Mouse (Mus musculus): ENCODE results near the gene Gm11937. TPM values are rescaled to one million over a fixed set of nuclear protein-coding genes. Genes with fewer than 3 reads are reported as not detected.
"Not testable (repeated sequence)": the region's sequence is repeated elsewhere in the genome, so short reads cannot be mapped to it uniquely, and the experiment has no call there.

Gene Gm11937
- polyA plus RNA-seq, 1 experiment from 2014 or later = not detected

DNA sequence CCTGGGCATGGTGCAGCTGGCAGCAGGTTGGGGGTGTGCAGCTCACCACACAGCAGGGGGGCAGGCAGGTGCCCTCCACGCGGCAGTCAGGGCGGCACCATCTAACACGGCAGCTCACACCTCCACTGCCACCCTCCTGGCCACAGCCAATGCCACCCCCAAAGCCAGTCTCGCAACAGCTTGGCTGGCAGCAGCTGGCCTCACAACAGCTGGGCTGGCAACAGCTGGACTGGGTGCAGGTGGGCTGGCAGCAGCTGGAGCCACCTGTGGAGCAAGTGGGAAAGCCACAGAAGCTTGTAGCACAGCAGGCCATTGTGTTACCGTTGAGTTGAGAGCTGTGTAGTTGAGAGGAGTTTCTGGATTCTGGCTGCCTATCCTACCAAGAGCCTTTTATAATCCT, 12.2 kb downstream of the Gm11937 start, which contains the start of gene Krtap9-3:
Krtap9-3 (minus strand) TSS at position 364 of the 400 bp plus-strand sequence.
- not testable (repeated sequence) for H3K36me3 ChIP-seq (ENCODE audit: control insufficient read depth, insufficient read depth); H3K9me3 ChIP-seq (replicated peaks; ENCODE audit: control insufficient read depth, low read length); H3K4me1 ChIP-seq (ENCODE audit: control insufficient read depth, insufficient read depth, low read length); H3K27ac ChIP-seq (ENCODE audit: low read length); H3K27me3 ChIP-seq (ENCODE audit: control insufficient read depth, insufficient read depth, low read length); ATAC-seq (replicated peaks; ENCODE audit: extremely low read depth, insufficient read depth, low FRiP score); H3K4me2 ChIP-seq (ENCODE audit: low read depth, low read length); H3K4me3 ChIP-seq (ENCODE audit: low read length); H3K9ac ChIP-seq (ENCODE audit: low read length)
- WGBS = 79% methylated on average over 6 of the region's 6 CpGs

DNA sequence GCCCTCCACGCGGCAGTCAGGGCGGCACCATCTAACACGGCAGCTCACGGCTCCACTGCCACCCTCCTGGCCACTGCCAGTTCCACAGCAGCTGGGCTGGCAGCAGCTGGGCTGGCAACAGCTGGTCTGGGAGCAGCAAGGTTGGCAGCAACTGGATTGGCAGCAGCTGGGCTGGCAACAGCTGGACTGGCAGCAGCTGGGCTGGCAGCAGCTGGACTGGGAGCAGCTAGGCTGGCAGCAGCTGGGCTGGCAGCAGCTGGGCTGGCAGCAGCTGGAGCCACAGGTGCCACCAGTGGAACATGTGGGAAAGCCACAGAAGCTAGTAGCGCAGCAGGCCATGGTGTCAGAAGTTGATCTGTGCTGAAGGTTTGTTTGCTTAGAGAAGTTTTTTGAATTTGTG, 19.0 kb downstream of the Gm11937 start, which contains the start of gene Krtap1-3:
Krtap1-3 (minus strand) TSS at position 359 of the 400 bp plus-strand sequence.
- Histone ChIP-seq H3K9me3 (replicated peaks; ENCODE audit: control insufficient read depth, low read length) (no peaks in the 10 kb centered on the region), H3K27ac (ENCODE audit: low read length) (no peak within 1 kb of the TSS), H3K4me3 (ENCODE audit: low read length) (no peak within 1 kb of the TSS), H3K36me3 (ENCODE audit: control insufficient read depth, insufficient read depth) (no peaks in the 10 kb centered on the region), H3K27me3 (ENCODE audit: control insufficient read depth, insufficient read depth, low read length) (no peaks in the 10 kb centered on the region), H3K9ac (ENCODE audit: low read length) (no peak within 1 kb of the TSS), H3K4me1 (ENCODE audit: control insufficient read depth, insufficient read depth, low read length) (no peaks in the 10 kb centered on the region), H3K4me2 (ENCODE audit: low read depth, low read length) (no peak within 1 kb of the TSS)
- 79% methylated on average over 6 of the region's 6 CpGs for WGBS
- ATAC-seq (replicated peaks; ENCODE audit: extremely low read depth, insufficient read depth, low FRiP score) = no peak

- no peak overlapping the region for H3K9ac ChIP-seq (ENCODE audit: low read length)
- H3K4me1 ChIP-seq (ENCODE audit: control insufficient read depth, insufficient read depth, low read length) = no peaks in the 10 kb centered on the region
- WGBS = 70% methylated on average over 7 of the region's 7 CpGs
- no peaks in the 10 kb centered on the region for H3K27me3 ChIP-seq (ENCODE audit: control insufficient read depth, insufficient read depth, low read length)
- no peak overlapping the region for H3K27ac ChIP-seq (ENCODE audit: low read length)
- H3K4me2 ChIP-seq (ENCODE audit: low read depth, low read length) = no peak overlapping the region
- no peaks in the 10 kb centered on the region for H3K9me3 ChIP-seq (replicated peaks; ENCODE audit: control insufficient read depth, low read length)
- H3K4me3 ChIP-seq (ENCODE audit: low read length) = no peak overlapping the region
- ATAC-seq (replicated peaks; ENCODE audit: extremely low read depth, insufficient read depth, low FRiP score) = no peak
- no peaks in the 10 kb centered on the region for H3K36me3 ChIP-seq (ENCODE audit: control insufficient read depth, insufficient read depth)
Measured at GRCm38 (mm10) chr11:99585096-99585495, 24.9 kb downstream of the Gm11937 start.

- ATAC-seq (replicated peaks; ENCODE audit: extremely low read depth, insufficient read depth, low FRiP score) = no peak
- Histone ChIP-seq H3K4me1 (ENCODE audit: control insufficient read depth, insufficient read depth, low read length) (no peaks in the 10 kb centered on the region), H3K4me3 (ENCODE audit: low read length) (no peak within 1 kb of the TSS), H3K27me3 (ENCODE audit: control insufficient read depth, insufficient read depth, low read length) (no peaks in the 10 kb centered on the region), H3K9me3 (replicated peaks; ENCODE audit: control insufficient read depth, low read length) (no peaks in the 10 kb centered on the region), H3K36me3 (ENCODE audit: control insufficient read depth, insufficient read depth) (no peaks in the 10 kb centered on the region), H3K9ac (ENCODE audit: low read length) (no peak within 1 kb of the TSS), H3K27ac (ENCODE audit: low read length) (no peak within 1 kb of the TSS), H3K4me2 (ENCODE audit: low read depth, low read length) (no peak within 1 kb of the TSS)
- WGBS = 71% methylated on average over 5 of the region's 5 CpGs
Measured at GRCm38 (mm10) chr11:99583245-99583704, 26.7 kb downstream of the Gm11937 start, which contains the start of gene Krtap1-4. Gene Krtap1-4, minus strand, starts transcription at chr11:99583654.

DNA sequence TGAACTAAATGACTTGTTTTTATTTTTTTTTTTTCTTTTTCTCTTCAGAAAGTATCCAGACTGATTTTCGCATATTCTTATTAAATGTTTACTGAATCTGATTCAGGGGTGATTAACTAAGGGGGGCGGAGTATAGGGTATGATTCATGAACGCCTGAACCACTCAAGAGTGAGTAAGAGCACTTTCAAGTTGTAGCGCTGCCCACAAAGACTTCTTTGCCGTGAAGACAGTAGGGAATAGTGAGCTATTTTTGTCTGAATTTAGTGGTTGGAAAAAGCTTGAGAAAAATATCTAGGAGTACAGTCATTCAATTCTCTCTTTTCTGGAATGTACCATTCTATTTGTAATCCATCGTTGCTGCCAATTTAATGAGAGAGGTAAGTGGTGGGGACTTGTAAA, 28.4 kb downstream of the Gm11937 start:
- Histone ChIP-seq H3K36me3 (ENCODE audit: control insufficient read depth, insufficient read depth) (no peaks in the 10 kb centered on the region), H3K27ac (ENCODE audit: low read length) (no peak overlapping the region), H3K9ac (ENCODE audit: low read length) (no peak overlapping the region), H3K4me3 (ENCODE audit: low read length) (no peak overlapping the region), H3K4me2 (ENCODE audit: low read depth, low read length) (no peak overlapping the region), H3K9me3 (replicated peaks; ENCODE audit: control insufficient read depth, low read length) (no peaks in the 10 kb centered on the region), H3K4me1 (ENCODE audit: control insufficient read depth, insufficient read depth, low read length) (no peaks in the 10 kb centered on the region), H3K27me3 (ENCODE audit: control insufficient read depth, insufficient read depth, low read length) (no peaks in the 10 kb centered on the region)
- no peak for ATAC-seq (replicated peaks; ENCODE audit: extremely low read depth, insufficient read depth, low FRiP score)
- WGBS = 69% methylated on average over 6 of the region's 6 CpGs

DNA sequence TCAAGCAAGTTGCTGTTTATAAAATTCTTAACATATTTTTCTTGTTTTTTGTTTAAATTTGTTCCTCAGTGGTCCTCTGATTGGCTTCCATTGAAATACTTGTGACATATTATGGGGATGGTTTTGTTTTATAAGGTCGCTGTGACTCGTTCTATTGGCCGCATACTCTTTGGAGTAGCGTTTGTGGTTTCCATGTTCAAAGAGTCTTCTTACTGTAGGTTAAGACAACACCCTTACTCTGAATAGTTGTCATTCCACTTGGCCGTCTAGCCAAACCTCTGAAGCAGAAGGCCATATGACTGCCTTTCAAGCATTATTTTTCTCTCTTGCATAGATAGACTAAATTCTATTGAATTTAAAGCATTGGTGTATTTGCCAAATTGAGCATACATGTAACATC, 28.9 kb downstream of the Gm11937 start:
- H3K4me3 ChIP-seq (ENCODE audit: low read length) = no peak overlapping the region
- no peaks in the 10 kb centered on the region for H3K9me3 ChIP-seq (replicated peaks; ENCODE audit: control insufficient read depth, low read length)
- H3K27ac ChIP-seq (ENCODE audit: low read length) = no peak overlapping the region
- 85% methylated on average over 5 of the region's 5 CpGs for WGBS
- no peaks in the 10 kb centered on the region for H3K4me1 ChIP-seq (ENCODE audit: control insufficient read depth, insufficient read depth, low read length)
- H3K9ac ChIP-seq (ENCODE audit: low read length) = no peak overlapping the region
- H3K36me3 ChIP-seq (ENCODE audit: control insufficient read depth, insufficient read depth) = no peaks in the 10 kb centered on the region
- H3K27me3 ChIP-seq (ENCODE audit: control insufficient read depth, insufficient read depth, low read length) = no peaks in the 10 kb centered on the region
- no peak for ATAC-seq (replicated peaks; ENCODE audit: extremely low read depth, insufficient read depth, low FRiP score)
- no peak overlapping the region for H3K4me2 ChIP-seq (ENCODE audit: low read depth, low read length)

DNA sequence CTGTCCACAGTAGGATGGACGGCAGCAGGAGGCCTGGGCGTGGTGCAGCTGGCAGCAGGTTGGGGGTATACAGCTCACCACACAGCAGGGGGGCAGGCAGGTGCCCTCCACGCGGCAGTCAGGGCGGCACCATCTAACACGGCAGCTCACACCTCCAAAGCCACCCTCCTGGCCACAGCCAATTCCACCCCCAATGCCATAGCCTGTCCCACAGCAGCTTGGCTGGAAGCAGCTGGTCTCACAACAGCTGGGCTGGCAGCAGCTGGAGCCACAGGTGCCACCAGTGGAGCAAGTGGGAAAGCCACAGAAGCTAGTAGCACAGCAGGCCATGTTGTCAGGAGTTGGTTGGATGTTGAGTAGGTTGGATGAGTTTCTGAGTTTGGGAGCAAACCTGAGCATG, 29.4 kb downstream of the Gm11937 start, which contains the start of gene Krtap1-5:
Krtap1-5 (minus strand) TSS at position 381 of the 400 bp plus-strand sequence.
- H3K27me3 ChIP-seq (ENCODE audit: control insufficient read depth, insufficient read depth, low read length) = no peaks in the 10 kb centered on the region
- no peaks in the 10 kb centered on the region for H3K36me3 ChIP-seq (ENCODE audit: control insufficient read depth, insufficient read depth)
- WGBS = 77% methylated on average over 6 of the region's 6 CpGs
- H3K4me3 ChIP-seq (ENCODE audit: low read length) = no peak within 1 kb of the TSS
- H3K4me1 ChIP-seq (ENCODE audit: control insufficient read depth, insufficient read depth, low read length) = no peaks in the 10 kb centered on the region
- no peaks in the 10 kb centered on the region for H3K9me3 ChIP-seq (replicated peaks; ENCODE audit: control insufficient read depth, low read length)
- H3K4me2 ChIP-seq (ENCODE audit: low read depth, low read length) = no peak within 1 kb of the TSS
- no peak within 1 kb of the TSS for H3K27ac ChIP-seq (ENCODE audit: low read length)
- H3K9ac ChIP-seq (ENCODE audit: low read length) = no peak within 1 kb of the TSS
- no peak for ATAC-seq (replicated peaks; ENCODE audit: extremely low read depth, insufficient read depth, low FRiP score)

DNA sequence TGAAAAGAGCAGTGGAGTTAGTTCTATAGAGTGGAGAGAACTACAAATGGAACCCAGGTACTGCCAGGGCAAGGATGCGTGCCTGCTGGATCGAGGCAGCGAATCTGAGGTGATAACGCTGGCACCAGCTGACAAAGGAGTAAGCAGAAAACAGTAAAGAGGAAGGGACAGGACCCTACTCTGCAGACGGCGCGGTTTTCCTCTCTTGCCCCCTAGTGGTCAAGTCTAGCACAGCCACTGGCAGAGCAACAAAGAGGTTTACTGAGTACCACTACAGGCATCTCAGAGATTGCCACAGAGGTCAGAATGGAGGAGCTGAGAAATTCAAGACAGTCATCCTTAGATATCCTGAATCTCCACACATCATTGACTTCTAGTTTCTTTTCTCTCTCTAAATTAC, 35.9 kb downstream of the Gm11937 start:
- no peak overlapping the region for H3K4me3 ChIP-seq (ENCODE audit: low read length)
- H3K27ac ChIP-seq (ENCODE audit: low read length) = no peak overlapping the region
- 3% methylated on average over 7 of the region's 7 CpGs for WGBS
- H3K9me3 ChIP-seq (replicated peaks; ENCODE audit: control insufficient read depth, low read length) = no peaks in the 10 kb centered on the region
- peak overlapping the region; percentile 44 for H3K4me2 ChIP-seq (ENCODE audit: low read depth, low read length)
- no peak for ATAC-seq (replicated peaks; ENCODE audit: extremely low read depth, insufficient read depth, low FRiP score)
- no peaks in the 10 kb centered on the region for H3K4me1 ChIP-seq (ENCODE audit: control insufficient read depth, insufficient read depth, low read length)
- H3K27me3 ChIP-seq (ENCODE audit: control insufficient read depth, insufficient read depth, low read length) = no peaks in the 10 kb centered on the region
- H3K9ac ChIP-seq (ENCODE audit: low read length) = no peak overlapping the region
- H3K36me3 ChIP-seq (ENCODE audit: control insufficient read depth, insufficient read depth) = no peaks in the 10 kb centered on the region

GRCm38 (mm10) chr11:99573164-99573563, 36.8 kb downstream of the Gm11937 start:
- H3K9me3 ChIP-seq (replicated peaks; ENCODE audit: control insufficient read depth, low read length) = no peaks in the 10 kb centered on the region
- no peak for ATAC-seq (replicated peaks; ENCODE audit: extremely low read depth, insufficient read depth, low FRiP score)
- WGBS = 59% methylated on average over 4 of the region's 4 CpGs
- H3K4me2 ChIP-seq (ENCODE audit: low read depth, low read length) = no peak overlapping the region
- H3K27me3 ChIP-seq (ENCODE audit: control insufficient read depth, insufficient read depth, low read length) = no peaks in the 10 kb centered on the region
- no peak overlapping the region for H3K9ac ChIP-seq (ENCODE audit: low read length)
- H3K36me3 ChIP-seq (ENCODE audit: control insufficient read depth, insufficient read depth) = no peaks in the 10 kb centered on the region
- H3K27ac ChIP-seq (ENCODE audit: low read length) = no peak overlapping the region
- H3K4me1 ChIP-seq (ENCODE audit: control insufficient read depth, insufficient read depth, low read length) = no peaks in the 10 kb centered on the region
- H3K4me3 ChIP-seq (ENCODE audit: low read length) = no peak overlapping the region
